Mouse (Mus musculus) adrenal gland (tissue): ENCODE data around the gene Man2b1.
"Not testable (repeated sequence)": the region's sequence is repeated elsewhere in the genome, so short reads cannot be mapped to it uniquely, and the experiment has no call there.

ENCODE experiments used
- intact Hi-C: fragments of 180-260 bp; cut with DNase I; formaldehyde crosslinking; loops from one replicate; pipeline ENCODE4 v1.15.1; 2025

Man2b1 gene

DNA sequence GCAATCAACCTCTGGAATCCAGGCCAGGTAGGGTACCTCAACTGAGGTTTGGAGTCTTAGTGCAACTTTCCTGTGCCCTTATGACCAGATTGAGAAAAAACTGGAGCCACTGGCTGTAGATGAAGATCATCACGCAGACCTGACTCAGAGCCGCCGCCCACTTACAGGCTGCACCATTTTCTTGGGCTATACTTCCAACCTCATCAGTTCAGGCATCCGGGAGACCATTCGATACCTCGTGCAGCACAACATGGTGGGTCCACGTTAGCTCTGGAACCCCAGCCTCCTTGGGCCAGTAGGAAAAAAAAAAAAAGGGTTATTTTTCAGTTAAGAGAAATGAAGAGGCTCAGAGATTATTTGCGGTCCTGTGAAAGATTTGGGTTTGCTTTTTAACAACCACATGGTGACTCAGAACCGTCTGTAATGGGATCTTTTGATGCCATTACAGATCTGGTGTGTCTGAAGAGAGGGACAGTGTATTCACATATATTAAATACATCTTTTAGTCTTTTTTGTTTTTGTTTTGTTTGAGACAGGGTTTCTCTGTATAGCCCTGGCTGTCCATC lies 10.6 kb upstream of the Man2b1 start:
- intact Hi-C loops, result loop anchor here (5.0 kb wide), 1 partner anchor 35 kb away; the partner anchor contains the start of gene Tnpo2

DNA sequence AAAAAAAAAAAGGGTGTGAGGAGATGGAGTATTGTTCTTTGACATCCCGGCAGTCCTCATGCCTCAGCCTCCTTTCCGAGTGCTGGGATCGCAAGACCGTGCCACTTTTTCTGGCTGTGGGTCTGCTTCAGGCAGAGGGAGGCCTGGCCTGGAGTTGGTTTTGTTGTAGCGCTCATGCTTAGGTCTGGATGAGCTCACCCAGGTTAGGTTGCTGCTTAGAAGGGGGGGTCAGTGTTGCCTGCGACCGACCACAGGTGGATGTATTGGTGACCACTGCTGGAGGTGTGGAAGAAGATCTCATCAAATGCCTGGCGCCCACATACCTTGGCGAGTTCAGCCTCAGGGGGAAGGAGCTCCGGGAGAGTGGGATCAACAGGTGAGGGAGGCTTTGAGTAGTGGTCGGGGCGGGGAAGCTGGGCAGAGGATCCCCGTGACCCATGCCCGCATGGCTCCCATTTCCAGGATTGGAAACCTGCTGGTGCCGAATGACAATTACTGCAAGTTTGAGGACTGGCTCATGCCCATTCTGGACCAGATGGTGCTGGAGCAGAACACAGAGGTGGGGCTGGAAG lies 9.9 kb upstream of the Man2b1 start:
- intact Hi-C loops, result loop anchor here (5.0 kb wide), 1 partner anchor 36 kb away; the partner anchor contains the start of gene Tnpo2

DNA sequence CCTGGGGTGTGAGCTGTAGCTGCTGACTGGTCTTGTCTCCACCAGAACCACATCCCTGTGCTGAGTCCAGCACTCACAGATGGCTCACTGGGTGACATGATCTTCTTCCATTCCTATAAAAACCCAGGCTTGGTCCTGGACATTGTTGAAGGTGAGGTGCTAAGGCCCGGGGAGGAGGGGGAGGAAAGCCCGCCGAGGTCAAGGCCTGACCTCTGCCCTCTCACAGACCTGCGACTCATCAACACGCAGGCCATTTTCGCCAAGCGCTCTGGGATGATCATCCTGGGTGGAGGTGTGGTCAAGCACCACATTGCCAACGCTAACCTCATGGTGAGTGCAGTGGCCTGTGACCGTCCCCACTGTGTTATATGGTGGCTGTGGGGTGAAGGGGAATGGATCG lies 8.9 kb upstream of the Man2b1 start:
- intact Hi-C loops, result loop anchor here (5.0 kb wide), 1 partner anchor 37 kb away; the partner anchor contains the start of gene Tnpo2

DNA sequence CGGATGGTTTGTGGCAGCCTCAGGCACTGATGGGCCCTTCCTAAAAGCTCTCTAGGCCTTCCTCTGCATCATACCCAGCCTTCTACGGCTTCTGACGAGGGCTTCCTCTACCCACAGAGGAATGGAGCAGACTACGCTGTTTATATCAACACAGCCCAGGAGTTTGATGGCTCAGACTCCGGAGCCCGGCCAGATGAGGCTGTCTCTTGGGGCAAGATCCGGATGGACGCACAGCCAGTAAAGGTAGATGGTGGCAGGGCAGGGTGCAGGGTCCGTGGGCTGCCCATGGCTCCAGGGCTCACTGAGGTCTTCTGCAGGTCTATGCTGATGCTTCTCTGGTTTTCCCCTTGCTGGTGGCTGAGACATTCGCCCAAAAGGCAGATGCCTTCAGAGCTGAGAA lies 8.5 kb upstream of the Man2b1 start:
- intact Hi-C loops, result loop anchor here (5.0 kb wide), 3 partner anchors 37 to 223 kb away; partner anchors contain the start of genes Orc6, Tnpo2 and Vps35

DNA sequence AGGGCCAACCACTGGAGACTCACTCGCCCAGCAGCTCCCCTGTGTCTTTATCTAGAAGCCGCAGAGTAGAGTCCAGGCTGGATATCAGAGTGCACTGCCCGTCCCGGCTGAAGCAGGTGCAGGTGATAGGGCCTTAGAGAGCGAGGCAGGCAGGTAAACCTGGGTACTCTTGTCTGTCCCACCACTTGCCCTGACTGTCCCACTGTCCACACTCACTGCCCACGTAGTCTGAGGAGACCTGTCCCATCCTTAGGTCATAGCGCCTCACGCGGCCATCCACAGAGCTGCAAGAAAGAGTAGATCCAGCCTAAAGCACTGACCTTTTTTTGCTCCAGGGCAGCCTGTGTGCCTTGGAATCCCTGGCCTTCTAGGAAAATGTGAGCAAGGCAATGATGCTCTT lies 7.1 kb upstream of the Man2b1 start:
- intact Hi-C loops, result loop anchor here (5.0 kb wide), 2 partner anchors 96 to 221 kb away; partner anchors contain the start of genes Orc6 and Vps35

DNA sequence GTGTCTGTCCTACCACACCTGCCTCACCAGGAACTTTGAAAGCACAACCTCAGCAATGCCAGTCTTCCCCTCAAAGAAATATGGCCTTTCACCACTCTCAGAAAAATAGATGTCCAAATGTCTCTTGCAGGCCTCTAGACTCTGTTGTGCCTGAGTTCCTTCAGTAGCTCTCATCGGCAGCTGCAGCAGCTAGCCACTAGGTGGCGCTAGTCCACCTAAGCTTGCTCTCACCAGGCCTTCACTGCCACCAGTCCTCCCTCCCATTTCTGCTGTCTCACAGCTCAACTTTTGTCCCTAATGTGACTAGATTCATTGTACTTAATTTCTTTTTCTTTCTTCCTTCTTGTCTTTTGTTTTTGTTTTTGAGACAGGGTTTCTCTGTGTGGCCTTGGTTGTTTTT lies 6.1 kb upstream of the Man2b1 start:
- intact Hi-C loops, result loop anchor here (5.0 kb wide), 2 partner anchors 95 to 220 kb away; partner anchors contain the start of genes Orc6 and Vps35

DNA sequence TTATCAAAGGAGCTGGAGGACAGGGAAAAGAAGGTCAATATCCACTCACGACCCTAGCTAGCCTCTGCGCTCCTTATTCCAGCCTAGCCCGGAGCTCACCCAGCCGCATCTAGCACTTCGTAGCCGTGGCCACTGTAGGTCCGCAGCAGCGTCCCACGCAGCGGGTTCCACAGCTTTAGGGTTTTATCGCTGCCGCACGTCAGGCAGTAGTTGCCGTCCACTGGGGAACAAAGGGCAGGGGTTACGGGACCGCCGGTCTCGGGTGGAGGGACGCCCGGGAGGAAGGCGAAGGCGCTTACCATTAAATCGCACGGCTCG lies 2.9 kb upstream of the Man2b1 start:
- intact Hi-C loops, result no loop called here

DNA sequence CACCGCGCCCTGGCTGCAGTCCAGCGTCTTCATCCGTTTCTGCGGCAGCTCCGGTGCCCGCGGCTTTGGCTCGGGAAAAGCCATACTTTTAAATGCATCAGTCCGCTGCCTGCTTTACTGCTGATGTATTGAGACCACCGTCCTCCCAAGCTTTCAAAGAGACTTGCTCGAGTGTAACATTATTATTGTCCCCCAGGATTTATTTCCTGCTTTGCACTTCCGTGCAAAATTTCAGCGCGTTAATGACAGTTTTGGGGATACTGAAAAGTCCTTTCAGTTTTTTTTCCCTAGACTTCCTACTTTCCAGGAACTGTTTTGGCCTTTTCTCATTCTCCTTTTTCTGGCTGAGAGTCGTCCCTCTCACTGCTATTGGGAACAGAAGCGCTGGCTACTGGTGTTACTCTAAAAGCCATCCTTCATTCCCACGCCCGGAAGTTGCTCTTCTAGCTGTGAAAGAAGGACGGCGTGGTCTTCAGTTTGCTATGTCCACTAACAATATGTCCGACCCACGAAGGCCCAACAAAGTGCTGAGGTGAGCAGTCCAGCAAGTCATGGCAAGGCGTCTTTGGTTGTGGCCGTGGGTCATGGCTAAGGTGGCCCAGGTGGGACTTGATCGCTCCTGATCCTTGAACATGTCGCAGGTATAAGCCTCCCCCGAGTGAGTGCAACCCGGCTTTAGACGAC lies 2.4 kb upstream of the Man2b1 start, which contains the start of gene Wdr83os:
TSS of gene Wdr83os (plus strand) at position 209 of the 684 bp plus-strand sequence.
- intact Hi-C loops, result no loop called here

DNA sequence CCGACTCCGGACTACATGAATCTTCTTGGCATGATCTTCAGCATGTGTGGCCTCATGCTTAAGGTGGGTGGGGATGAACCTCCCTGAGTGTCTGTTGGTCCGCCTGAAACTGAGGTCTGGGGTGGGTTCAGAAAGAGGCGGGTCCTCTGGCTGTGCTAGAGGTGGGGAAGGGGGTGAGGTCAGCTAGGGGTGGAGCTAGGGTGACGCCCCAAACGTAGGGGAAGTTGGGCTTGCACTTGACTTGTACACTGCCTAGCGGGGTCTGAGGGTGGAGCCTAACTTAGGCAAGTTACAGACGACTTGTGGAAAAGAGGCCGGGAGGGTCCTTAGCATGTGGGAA lies 1.9 kb upstream of the Man2b1 start, which contains the start of gene Wdr83:
TSS of gene Wdr83 (minus strand) at position 91 of the 340 bp plus-strand sequence.
- intact Hi-C loops, result no loop called here

DNA sequence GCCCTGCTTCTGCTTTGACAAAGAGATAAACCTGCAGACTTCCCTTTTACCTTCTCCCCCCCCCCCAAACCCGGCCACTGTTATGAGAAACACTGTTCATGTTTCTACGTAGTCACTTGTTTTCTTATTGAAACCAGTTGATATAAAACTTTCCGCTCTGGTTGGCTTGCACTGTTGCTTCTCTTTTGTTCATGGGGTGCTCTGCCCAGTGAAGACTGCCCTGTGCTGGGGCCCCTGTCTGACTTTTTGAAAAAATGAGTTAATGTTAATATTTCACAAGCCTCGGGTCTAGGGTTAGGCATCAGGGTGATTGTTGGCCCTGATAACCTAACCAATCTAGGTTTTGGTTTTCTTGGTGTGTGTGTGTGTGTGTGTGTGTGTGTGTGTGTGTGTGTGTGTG lies 901 bp upstream of the Man2b1 start:
- intact Hi-C loops, result not testable (repeated sequence)

DNA sequence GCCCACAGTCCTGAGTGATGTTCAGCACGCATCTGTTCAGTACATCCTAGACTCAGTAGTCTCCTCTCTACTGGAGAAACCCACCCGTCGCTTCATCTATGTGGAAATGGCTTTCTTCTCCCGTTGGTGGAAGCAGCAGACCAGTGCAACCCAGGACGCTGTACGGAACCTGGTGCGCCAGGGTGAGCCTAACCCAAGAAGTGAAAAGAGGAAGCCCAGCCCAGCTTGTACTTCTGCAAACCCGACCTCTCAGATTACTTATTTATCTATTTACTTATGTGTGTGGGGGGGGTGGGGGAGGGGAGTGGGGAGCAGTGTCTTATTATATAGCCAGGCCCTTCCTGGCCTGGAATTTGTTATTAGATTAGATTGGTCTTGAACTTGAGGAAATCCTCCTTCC lies 1.6 kb downstream of the Man2b1 start:
- intact Hi-C loops, result no loop called here

DNA sequence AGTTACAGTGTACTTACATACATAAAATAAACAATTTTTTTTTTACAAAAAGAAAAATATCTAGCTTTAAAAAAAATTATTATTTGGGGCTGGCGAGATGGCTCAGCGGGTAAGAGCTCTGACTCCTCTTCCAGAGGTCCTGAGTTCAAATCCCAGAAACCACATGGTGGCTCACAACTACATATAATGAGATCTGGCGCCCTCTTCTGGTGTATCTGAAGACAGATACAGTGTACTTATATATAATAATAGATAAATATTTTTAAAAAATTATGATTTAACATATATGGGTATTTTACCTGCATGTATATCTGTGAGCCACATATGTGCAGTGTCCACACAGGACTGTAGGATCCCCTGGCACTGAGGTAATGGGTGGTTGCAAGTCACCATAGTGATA lies 3.2 kb downstream of the Man2b1 start:
- intact Hi-C loops, result no loop called here

DNA sequence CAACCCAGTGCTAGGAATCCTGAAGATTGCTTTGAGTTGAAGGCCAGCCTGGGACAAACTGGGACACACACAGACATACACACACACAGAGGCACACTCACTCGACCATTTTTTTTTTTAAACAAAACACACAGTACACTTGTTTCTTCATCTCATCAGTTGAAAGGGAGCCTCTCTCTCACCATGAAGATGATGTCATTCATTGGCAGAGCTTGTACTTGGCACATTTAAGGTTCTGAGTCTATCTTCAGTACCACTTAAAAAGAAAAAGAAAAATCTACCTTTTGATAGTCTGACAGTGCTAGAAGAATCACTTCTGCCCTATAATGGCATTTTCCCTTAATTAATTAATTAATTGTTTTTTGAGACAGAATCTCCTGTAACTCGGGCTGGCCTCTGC lies 5.7 kb downstream of the Man2b1 start:
- intact Hi-C loops, result no loop called here

DNA sequence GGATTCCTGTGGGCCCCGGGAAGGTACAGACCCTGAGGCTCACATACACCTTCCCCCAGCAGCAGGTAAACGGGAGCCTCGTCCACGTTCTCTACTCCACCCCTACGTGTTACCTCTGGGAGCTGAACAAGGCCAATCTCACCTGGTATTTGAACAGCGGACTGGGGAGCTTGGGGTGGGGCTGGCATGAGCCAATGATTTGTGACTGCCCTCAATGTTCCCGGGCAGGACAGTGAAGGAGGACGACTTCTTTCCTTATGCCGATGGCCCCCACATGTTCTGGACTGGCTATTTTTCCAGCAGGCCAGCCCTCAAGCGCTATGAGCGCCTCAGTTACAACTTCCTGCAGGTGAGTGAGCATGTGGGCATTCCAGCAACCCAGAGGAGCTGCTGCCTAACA lies 7.8 kb downstream of the Man2b1 start:
- intact Hi-C loops, result no loop called here

DNA sequence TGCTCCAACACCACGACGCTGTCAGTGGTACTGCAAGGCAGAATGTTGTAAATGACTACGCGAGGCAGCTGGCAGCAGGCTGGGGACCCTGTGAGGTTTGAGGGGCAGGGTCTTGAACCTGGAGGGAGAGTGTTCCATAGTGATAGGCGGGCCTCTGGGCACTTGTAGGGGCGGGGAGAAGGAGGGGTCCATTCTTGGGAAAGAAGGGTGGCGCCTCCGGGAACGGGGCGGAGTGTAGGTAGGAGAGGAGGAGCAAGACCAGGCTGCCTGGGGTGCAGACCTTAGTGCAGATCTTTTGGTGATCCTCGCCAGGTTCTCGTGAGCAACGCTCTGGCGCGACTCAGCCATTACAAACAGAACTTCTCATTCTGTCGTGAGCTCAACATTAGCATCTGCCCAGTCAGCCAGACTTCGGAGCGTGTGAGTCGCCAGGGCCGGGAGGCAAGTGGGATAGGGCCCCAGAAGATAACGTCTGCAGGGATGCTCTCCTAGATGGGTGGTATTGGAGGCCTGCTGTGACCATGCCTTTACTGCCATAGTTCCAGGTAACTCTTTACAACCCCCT lies 8.5 kb downstream of the Man2b1 start:
- intact Hi-C loops, result no loop called here

DNA sequence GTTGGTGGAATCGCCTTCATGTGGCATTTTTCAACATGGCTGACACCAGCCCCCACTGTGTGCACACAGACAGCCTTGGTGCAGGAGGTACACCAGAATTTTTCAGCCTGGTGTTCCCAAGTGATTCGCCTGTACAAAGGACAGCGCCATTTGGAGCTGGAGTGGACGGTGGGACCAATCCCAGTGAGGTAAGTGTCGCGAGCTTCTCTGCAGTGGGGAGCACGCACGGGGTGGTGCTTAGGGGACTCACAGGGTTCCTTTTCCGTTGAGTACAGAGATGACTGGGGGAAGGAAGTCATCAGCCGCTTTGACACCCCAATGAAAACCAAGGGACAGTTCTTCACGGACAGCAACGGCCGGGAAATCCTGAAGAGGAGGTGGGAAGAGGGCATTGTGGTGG lies 12.0 kb downstream of the Man2b1 start:
- intact Hi-C loops, result no loop called here

DNA sequence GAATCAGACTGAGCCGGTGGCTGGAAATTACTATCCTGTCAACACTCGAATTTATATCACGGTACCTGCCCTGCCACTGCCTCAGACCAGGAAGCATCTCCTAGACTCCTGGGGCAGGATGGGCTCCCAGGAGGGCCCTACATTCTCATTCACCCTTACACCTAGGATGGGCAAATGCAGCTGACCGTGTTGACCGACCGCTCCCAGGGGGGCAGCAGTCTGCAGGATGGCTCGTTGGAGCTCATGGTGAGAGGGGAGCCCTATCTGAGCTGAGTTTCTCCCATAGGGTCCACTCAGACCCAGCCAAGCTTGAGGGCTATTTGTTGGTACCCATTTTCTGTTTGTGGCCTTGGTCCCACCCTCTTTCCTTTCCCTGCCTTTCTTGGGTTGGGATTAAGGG lies 12.5 kb downstream of the Man2b1 start:
- intact Hi-C loops, result no loop called here

DNA sequence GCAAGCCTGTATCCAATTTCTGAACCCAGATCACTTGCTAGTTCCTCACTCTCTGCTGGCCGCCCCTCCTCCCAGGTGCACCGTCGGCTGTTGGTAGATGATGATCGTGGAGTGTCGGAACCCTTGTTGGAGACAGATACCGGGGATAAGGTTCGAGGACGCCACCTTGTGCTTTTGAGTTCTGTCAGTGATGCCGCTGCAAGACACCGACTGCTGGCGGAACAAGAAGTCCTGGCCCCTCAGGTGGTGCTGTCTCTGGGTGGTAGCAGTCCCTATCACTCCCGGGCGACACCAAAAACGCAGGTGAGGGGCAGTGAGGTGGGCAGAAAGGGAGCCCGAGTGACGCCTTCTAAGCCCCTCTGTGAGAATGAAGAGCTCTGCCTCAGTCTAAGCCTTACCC lies 13.1 kb downstream of the Man2b1 start:
- intact Hi-C loops, result no loop called here

DNA sequence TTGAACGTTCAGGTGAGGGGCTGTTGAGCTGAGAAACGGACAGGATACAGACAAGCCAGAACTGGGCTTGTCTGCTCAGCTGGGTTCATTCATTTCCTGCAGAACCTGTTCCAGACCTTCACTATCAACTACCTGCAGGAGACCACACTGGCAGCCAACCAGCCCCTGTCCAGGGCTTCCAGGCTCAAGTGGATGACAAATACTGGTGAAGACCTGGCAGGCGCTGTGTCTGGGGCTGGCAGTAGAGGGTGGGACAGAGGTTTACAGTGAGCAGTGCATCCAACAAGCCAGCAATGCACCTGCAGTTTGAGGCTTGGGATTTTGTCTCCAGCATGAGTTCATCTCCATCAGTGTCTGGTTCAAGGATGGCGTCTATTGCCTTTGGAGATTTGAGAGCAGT lies 13.8 kb downstream of the Man2b1 start:
- intact Hi-C loops, result no loop called here

DNA sequence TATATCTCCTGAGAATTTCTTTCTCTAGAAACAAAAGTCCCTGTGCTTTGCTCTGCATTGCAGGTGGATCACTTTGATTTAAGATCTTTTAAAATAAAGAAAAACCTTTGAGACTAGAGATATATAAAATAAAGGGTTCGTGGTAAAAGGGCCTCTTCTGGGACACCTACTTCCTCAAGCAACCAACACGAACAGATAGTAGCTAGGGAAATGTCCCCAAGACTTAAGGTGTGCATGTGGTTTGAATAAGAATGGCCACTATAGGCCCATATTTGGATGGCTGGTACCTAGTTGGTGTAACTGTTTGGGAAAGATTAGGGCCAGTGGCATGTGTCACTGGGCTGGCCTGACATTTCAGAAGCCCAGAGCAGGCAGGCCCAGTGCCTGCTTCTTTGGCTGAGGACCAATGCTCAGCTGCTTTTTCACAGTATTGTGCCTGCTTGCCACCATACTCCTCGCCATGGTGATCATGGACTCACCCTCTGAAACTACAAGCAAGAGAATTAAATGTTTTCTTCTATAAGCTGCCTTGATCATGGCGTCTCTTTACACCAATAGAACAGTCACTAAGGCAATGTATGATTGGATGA lies 17.1 kb downstream of the Man2b1 start:
- intact Hi-C loops, result no loop called here

DNA sequence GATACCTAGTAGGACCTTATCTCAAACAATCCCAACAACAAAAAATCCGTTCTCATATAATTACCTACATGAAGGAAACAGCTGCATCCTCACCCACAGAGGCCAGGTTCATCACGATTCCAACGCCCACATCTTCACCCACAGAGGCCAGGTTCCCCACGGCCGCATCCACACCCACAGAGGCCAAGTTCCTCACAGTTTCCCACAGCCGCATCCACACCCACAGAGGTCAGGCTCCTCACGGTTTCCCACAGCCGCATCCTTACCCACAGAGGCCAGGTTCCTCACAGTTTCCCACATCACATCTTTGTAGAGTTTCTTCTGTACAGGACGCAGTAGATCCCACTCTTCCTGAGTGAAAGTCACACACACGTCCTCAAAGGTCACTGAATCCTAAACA lies 30.2 kb downstream of the Man2b1 start:
- intact Hi-C loops, result no loop called here

DNA sequence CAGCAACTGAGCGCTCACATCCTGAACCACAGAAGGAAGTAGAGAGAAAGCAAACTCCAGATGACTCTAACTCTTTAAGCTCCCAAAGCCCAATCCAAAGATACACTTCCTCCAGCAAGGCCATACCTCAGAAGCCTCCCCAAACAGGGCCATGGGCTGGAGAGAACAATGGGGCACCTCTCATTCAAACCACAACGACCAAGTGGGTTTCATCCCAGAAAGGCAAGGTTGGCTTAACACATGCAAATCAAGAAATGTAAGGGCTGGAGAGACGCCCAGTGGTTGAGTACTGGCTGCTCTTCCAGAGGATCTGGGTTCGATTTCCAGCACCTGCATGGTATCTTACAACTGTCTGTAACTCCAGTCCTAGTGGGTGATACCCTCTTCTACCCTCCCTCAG lies 32.4 kb downstream of the Man2b1 start:
- intact Hi-C loops, result no loop called here
